Mouse (Mus musculus) MEL (cell line): ENCODE measurements around the gene Fbxo5. TPM values are rescaled to one million over a fixed set of nuclear protein-coding genes. Genes with fewer than 3 reads are reported as not detected.

Source experiments
- DNase-seq: peaks from one replicate; pipeline ENCODE4 v3.0.0; 2011; ENCODE audit warnings: low read depth, low spot score
- H3K27ac ChIP-seq: 2 replicates; pipeline ENCODE4 v1.5.1; 2012; ENCODE audit warnings: low read depth, mild to moderate bottlenecking, control low read depth, low read length, moderate library complexity; ENCODE audit not compliant: control insufficient read depth
- H3K27me3 ChIP-seq, 2 experiments: fragments of 150-350 bp in 1 of 2; sonication (generic) in 1 of 2; 2 replicates each; pipeline ENCODE4 v1.6.1; 2012; ENCODE audit warnings: low read length in 2 of 2, mild to moderate bottlenecking in 2 of 2, improper control_type of control experiment in 1 of 2, moderate library complexity in 1 of 2; ENCODE audit not compliant: insufficient read depth in 2 of 2, control insufficient read depth in 1 of 2
- H3K36me3 ChIP-seq, 2 experiments: 2 replicates each; pipeline ENCODE4 v1.6.1; 2012 to 2014; ENCODE audit warnings: low read length in 2 of 2, improper control_type of control experiment in 1 of 2, inconsistent platforms in 1 of 2, mild to moderate bottlenecking in 1 of 2; ENCODE audit not compliant: insufficient read depth in 2 of 2, control insufficient read depth in 1 of 2
- H3K4me1 ChIP-seq, 2 experiments: fragments of 150-350 bp in 1 of 2; sonication (generic) in 1 of 2; 2 replicates each; pipeline ENCODE4 v1.6.1; 2012; ENCODE audit warnings: low read length in 2 of 2, improper control_type of control experiment in 1 of 2, mild to moderate bottlenecking in 1 of 2; ENCODE audit not compliant: insufficient read depth in 2 of 2, control insufficient read depth in 1 of 2
- H3K4me3 ChIP-seq, 2 experiments: fragments of 150-350 bp in 1 of 2; sonication (generic) in 1 of 2; 2 replicates each; pipeline ENCODE4 v1.5.1; 2012; ENCODE audit warnings: low read depth in 2 of 2, low read length in 2 of 2, mild to moderate bottlenecking in 2 of 2, moderate library complexity in 2 of 2, control low read depth in 1 of 2, improper control_type of control experiment in 1 of 2; ENCODE audit not compliant: control insufficient read depth in 1 of 2, insufficient read depth in 1 of 2
- H3K79me2 ChIP-seq: 2 replicates; pipeline ENCODE4 v1.6.1; 2012; ENCODE audit warnings: mild to moderate bottlenecking, low read length, moderate library complexity; ENCODE audit not compliant: control insufficient read depth, poor library complexity, insufficient read depth
- H3K9ac ChIP-seq: 2 replicates; pipeline ENCODE4 v1.6.1; 2012; ENCODE audit warnings: low read depth, mild to moderate bottlenecking, control low read depth, low read length, moderate library complexity; ENCODE audit not compliant: control insufficient read depth, poor library complexity, severe bottlenecking
- H3K9me3 ChIP-seq: fragments of 150-350 bp; sonication (generic); replicated peaks from 2 replicates; pipeline ENCODE4 v1.6.1; 2012; ENCODE audit warnings: mild to moderate bottlenecking, low read length, improper control_type of control experiment, moderate library complexity; ENCODE audit not compliant: insufficient read depth
- CHD1 ChIP-seq: IDR thresholded peaks from 2 replicates; pipeline ENCODE4 v1.6.1; 2012; ENCODE audit warnings: low read depth, mild to moderate bottlenecking, inconsistent platforms, low read length, improper control_type of control experiment
- EP300 ChIP-seq, 2 experiments: IDR thresholded peaks; 2 replicates each; pipeline ENCODE4 v1.6.1; 2011; ENCODE audit warnings: improper control_type of control experiment in 2 of 2, low read length in 2 of 2, low read depth in 1 of 2, mild to moderate bottlenecking in 1 of 2
- GATA1 ChIP-seq: IDR thresholded peaks from 2 replicates; pipeline ENCODE4 v1.6.1; 2011; ENCODE audit warnings: low read depth, low read length, improper control_type of control experiment
- MXI1 ChIP-seq: IDR thresholded peaks from 2 replicates; pipeline ENCODE4 v1.6.1; 2011; ENCODE audit warnings: mild to moderate bottlenecking, low read depth, low read length, improper control_type of control experiment
- POLR2A ChIP-seq, 2 experiments: IDR thresholded peaks; 2 replicates each; pipeline ENCODE4 v1.6.1; 2011 to 2012; ENCODE audit warnings: low read length in 2 of 2, mild to moderate bottlenecking in 2 of 2, control low read depth in 1 of 2, improper control_type of control experiment in 1 of 2, low read depth in 1 of 2, moderate library complexity in 1 of 2; ENCODE audit not compliant: control insufficient read depth in 1 of 2, insufficient read depth in 1 of 2, poor library complexity in 1 of 2
- USF2 ChIP-seq, 2 experiments: IDR thresholded peaks; 2 replicates each; pipeline ENCODE4 v1.6.1; 2011 to 2012; ENCODE audit warnings: improper control_type of control experiment in 2 of 2, low read length in 2 of 2, borderline replicate concordance in 1 of 2, inconsistent platforms in 1 of 2, low read depth in 1 of 2, mild to moderate bottlenecking in 1 of 2; ENCODE audit not compliant: insufficient read depth in 1 of 2
- ZMIZ1 ChIP-seq: IDR thresholded peaks from 2 replicates; pipeline ENCODE4 v1.6.1; 2012; ENCODE audit warnings: low read depth, mild to moderate bottlenecking, inconsistent platforms, low read length, improper control_type of control experiment, moderate library complexity
- polyA plus RNA-seq, 2 experiments: library from polyadenylated mRNA; stranded (reverse) in 1 of 2; unstranded in 1 of 2; fragments of >175 nt in 1 of 2; fragments of >200 nt in 1 of 2; gene quantifications; 2 replicates each; pipeline versions ENCODE4 v1.2.1 to v1.2.4; 2012; ENCODE audit warnings: low replicate concordance in 2 of 2, low read depth in 1 of 2; ENCODE audit not compliant: insufficient read length in 2 of 2, insufficient read depth in 1 of 2, missing spikeins in 1 of 2
- total RNA-seq: library from RNA; depleted of rRNA; stranded (reverse); fragments of 300-350 nt; gene quantifications from 2 replicates; pipeline ENCODE4 v1.2.3, GENCODE M21; 2012

Fbxo5 gene
- total and polyA plus RNA-seq, 3 experiments = 36.1 to 1,320 (median 41.0) TPM

DNA sequence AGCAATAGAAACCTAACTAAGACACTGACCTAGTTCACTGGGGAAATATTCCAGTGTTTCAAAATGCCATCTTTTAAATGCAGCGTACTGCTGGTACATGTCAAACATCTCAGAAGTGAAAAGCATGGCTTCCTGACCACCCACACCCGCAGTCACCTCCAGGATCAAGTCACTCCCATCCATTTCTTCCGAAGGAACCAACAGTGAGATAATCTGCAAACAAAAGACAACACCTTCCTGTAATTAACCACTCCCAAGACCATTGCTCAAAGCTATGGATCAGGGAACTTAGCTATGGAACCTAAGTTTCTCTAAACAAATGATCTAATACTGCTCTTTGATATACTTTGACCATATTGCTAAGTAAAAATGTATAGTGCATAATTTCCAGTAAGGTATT, 13.4 kb upstream of the Fbxo5 start:
- Histone ChIP-seq H3K36me3 (peaks cover 5 to 29% of the 10 kb centered on the region in 2 experiments), H3K4me3 (no peak overlapping the region), H3K4me1 (peaks cover 0 to 6% of the 10 kb centered on the region in 2 experiments; a peak in 1 of 4 replicates), H3K9ac (no peak overlapping the region), H3K79me2 (peaks cover 14% of the 10 kb centered on the region), H3K27ac (no peak overlapping the region), H3K9me3 (no peaks in the 10 kb centered on the region)
- DNase-seq = no peak
- TF ChIP-seq CHD1 = no peak
- TF ChIP-seq, all 39 proteins: peak for 0
- no peaks in the 10 kb centered on the region for H3K27me3 ChIP-seq

GRCm38 (mm10) chr10:5815968-5816367, 10.6 kb upstream of the Fbxo5 start:
- Histone ChIP-seq H3K79me2 (0 out of 2 replicates have a peak, but pooled peaks cover 3% of the 10 kb centered on the region), H3K4me3 (no peak overlapping the region), H3K9me3 (no peaks in the 10 kb centered on the region), H3K9ac (no peak overlapping the region), H3K4me1 (no peaks in the 10 kb centered on the region), H3K27ac (no peak overlapping the region), H3K36me3 (peaks cover 0 to 31% of the 10 kb centered on the region in 2 experiments; a peak in 3 of 4 replicates), H3K27me3 (no peaks in the 10 kb centered on the region)
- no peak for DNase-seq
- TF ChIP-seq ZMIZ1 = no peak

DNA sequence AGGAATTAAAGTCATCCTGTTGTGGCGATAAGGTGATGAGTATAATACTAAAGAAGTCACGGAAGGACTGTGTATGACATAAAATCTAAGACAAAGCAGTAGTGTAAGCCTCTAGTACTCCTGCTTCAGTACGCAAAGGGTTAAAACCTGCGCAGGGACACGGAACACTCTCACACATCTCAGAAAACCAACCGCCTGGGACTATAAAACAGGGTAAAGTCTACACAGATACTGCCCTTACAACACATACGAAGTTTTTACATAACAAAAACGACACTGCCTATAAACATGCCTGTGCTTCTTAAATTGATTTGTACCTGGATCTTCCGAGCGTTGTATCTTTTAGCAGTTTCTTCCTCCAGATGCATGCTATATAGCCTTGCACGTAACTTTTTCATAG, 8.3 kb upstream of the Fbxo5 start:
- no peak for DNase-seq
- TF ChIP-seq POLR2A (IDR thresholded peaks at IDR 0.05; ENCODE audit: control insufficient read depth in 1 of 2, insufficient read depth in 1 of 2, low read depth in 1 of 2, low read length in 2 of 2, poor library complexity in 1 of 2) = no peak
- Histone ChIP-seq H3K4me1 (no peaks in the 10 kb centered on the region), H3K79me2 (no peaks in the 10 kb centered on the region), H3K27ac (no peak overlapping the region), H3K4me3 (no peak overlapping the region), H3K27me3 (no peaks in the 10 kb centered on the region), H3K9ac (no peak overlapping the region), H3K9me3 (no peaks in the 10 kb centered on the region), H3K36me3 (peaks cover 0 to 21% of the 10 kb centered on the region in 2 experiments; a peak in 3 of 4 replicates)

GRCm38 (mm10) chr10:5807683-5808082, 2.3 kb upstream of the Fbxo5 start:
- Histone ChIP-seq H3K36me3 (peaks cover 0 to 17% of the 10 kb centered on the region in 2 experiments; a peak in 3 of 4 replicates), H3K27me3 (no peaks in the 10 kb centered on the region), H3K9me3 (no peaks in the 10 kb centered on the region), H3K4me3 (peak overlapping the region in 1 of 2 experiments; percentile 60; a peak in 2 of 4 replicates), H3K27ac (peak overlapping the region; percentile 86), H3K79me2 (peaks cover 26% of the 10 kb centered on the region), H3K4me1 (peaks cover 0 to 7% of the 10 kb centered on the region in 2 experiments; a peak in 2 of 4 replicates), H3K9ac (peak overlapping the region; percentile 95)
- DNase-seq = no peak
- TF ChIP-seq GATA1 (0 out of 2 replicates have a peak, but pooled peaks have one; percentile 9), USF2 (IDR thresholded peaks at IDR 0.05; ENCODE audit: borderline replicate concordance in 1 of 2, insufficient read depth in 1 of 2, low read depth in 1 of 2, low read length in 2 of 2) (no peak), EP300 (IDR thresholded peaks at IDR 0.05; ENCODE audit: low read depth in 1 of 2, low read length in 2 of 2) (no peak), MXI1 (no peak)
